Mouse (Mus musculus) brain, embryonic 14.5 days (tissue): Measurements from ENCODE around the gene Psen2. TPM values are rescaled to one million over a fixed set of nuclear protein-coding genes. Genes with fewer than 3 reads are reported as not detected.

Experiments used
- DNase-seq: peaks from one replicate; pipeline ENCODE4 v3.0.0-alpha.2; 2011; ENCODE audit warnings: low read depth
- CTCF ChIP-seq: fragments of 200-500 bp; IDR thresholded peaks from 2 replicates; pipeline ENCODE4 v1.5.1; 2012; ENCODE audit warnings: inconsistent platforms, mild to moderate bottlenecking, moderate library complexity, borderline replicate concordance; ENCODE audit not compliant: insufficient read depth, insufficient read length; ENCODE audit errors: extremely low read depth
- POLR2A ChIP-seq: fragments of 200-500 bp; IDR thresholded peaks from 2 replicates; pipeline ENCODE4 v1.6.1; 2012; ENCODE audit warnings: mild to moderate bottlenecking, inconsistent platforms, borderline replicate concordance; ENCODE audit not compliant: poor library complexity, insufficient read depth, insufficient read length, severe bottlenecking; ENCODE audit errors: extremely low read depth
- polyA plus RNA-seq: library from polyadenylated mRNA; depleted of rRNA; stranded (reverse); fragments of >200 nt; gene quantifications from 2 replicates; pipeline ENCODE4 v1.2.3, GENCODE M21; 2012

The Psen2 gene
- polyA plus RNA-seq, 1 experiment: 17.9 TPM

- no peak for DNase-seq
- TF ChIP-seq POLR2A (no peak), CTCF (no peak)
Observed at GRCm38 (mm10) chr1:180289788-180290187, 26.6 kb upstream of the Psen2 start.

- DNase-seq: no peak
- TF ChIP-seq CTCF: no peak
- no peak for TF ChIP-seq POLR2A
Observed at GRCm38 (mm10) chr1:180288872-180289468, 25.7 kb upstream of the Psen2 start.

GRCm38 (mm10) chr1:180288227-180288626, 25.0 kb upstream of the Psen2 start:
- no peak for DNase-seq
- no peak for TF ChIP-seq POLR2A
- TF ChIP-seq CTCF: no peak

DNA sequence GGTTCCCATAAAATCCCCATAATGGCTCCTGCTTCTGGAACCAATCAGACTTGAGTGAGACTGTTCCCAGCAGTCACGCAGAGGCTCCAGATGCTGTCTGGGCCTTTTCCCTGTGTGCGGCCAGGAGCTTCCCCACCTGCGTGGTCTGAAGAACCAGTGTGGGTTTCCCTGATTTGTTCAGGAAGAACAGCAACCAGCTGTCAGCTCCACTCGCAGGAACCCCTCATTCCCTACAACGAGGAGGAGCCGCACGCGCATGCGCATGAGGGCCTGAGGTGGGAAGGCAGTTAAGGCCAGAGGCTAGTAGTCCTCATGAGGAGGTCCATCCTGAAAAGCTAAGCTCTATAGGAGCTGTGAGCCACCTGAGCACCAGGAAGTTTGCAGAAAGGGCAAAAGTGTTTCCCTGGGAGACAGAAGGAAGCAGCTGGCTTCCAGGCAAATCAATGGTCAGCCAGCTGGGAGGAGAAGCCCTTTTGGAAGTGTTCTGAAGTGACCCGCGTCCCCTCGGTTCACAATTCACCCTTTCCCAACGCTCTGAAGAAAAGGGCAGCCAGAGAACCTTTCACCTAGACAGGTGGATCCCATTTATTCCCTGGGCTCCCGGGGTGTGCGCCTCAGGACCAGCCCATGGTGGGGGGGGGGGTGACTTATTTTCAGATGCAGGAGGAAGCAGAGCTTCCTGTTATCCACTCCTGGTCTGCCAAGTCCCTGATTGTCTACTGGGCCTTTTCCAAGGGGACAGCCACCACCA, 23.0 kb upstream of the Psen2 start:
- no peak for TF ChIP-seq POLR2A
- no peak for TF ChIP-seq CTCF
- DNase-seq: no peak

DNA sequence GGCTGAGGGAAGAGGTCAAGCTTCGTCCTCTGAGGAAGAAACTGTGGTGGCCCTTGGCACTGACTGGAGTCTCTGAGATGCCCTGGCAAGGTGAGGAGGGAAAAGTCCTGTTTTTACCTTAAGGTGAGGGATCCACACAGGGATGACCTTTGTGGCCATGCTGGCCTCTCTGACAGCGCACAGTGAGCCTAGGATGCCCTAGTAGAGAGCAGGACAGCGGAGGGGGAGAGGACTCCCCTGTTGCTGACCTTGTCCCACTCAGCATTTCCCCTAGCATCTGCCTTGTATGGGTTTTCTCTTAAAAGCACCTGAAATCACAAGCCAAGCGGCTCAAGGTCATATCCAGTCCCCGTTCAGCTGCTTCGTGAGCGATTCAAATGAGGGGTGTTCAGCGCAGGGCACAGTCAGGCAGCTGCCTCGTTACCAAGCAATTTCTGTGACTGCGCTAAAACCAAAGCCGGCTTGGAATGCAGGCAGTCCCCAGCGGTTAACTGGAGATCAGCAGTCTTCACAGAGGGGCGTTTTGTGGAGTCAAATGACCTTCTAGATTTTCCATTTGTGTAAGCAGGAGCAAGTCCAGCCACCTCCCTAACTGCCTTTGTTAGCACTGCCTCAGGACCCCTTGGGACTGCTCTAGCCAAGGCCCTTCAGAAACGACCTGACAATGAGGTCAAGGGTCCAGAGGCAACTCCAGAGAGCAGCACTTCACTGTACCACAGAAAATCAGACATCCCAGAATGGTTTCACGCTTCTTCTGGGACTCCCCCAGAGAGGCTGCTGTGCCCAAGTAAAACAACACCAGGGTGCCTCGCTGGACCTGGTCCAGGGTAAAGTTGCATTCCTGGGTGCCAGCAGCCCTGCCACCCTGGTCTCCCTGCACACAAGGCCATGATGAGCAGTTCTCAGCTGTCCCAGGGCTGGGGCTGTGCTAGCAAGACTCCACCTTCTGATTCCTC, 20.9 kb upstream of the Psen2 start:
- peak; percentile 76 for DNase-seq
- TF ChIP-seq POLR2A (no peak), CTCF (peak; percentile 49; the same call in 1 of the 2 replicates)

DNA sequence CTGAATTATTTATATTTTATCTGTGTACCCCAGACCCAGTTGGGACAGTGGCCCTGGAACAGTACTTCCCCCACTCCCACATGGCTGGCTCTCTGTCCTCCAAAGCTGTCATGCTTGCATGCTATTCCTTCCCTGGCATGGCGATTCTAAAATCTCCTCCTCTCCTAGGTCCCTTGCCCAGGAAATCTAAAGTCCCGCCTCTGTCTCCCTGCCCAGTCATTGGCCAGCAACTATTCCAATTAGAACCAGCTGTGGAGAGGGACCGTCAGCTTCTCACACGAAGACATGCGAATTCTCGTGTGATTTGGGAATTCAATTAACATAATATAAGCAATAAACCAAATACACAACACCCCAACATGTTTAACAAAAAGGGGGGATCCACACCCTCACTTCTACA, 19.3 kb upstream of the Psen2 start:
- no peak for TF ChIP-seq POLR2A
- TF ChIP-seq CTCF: no peak
- DNase-seq: peak; percentile 27

DNA sequence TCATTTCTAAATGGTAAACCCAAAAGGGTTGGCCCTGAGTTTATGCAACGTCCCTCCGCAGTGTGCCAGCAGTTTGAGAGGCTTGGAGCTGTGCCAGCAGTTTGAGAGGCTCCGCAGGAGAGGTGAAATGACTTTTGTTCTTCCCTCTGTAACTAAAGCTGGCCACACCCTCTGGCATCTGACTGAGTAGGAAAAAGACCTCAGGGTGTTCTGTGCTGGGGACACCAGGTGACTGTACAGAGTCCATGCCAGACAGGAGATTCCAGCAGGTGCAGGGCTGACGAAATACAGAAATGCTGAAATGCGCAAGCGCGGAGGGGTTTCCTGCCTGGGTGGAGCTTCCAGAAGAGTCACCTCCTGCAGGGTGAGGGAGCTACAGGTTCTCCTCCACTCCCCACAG, 16.4 kb upstream of the Psen2 start:
- TF ChIP-seq CTCF: no peak
- TF ChIP-seq POLR2A: no peak
- peak; percentile 47 for DNase-seq

- TF ChIP-seq POLR2A (no peak), CTCF (no peak)
- DNase-seq: no peak
Observed at GRCm38 (mm10) chr1:180277563-180277962, 14.3 kb upstream of the Psen2 start.

DNA sequence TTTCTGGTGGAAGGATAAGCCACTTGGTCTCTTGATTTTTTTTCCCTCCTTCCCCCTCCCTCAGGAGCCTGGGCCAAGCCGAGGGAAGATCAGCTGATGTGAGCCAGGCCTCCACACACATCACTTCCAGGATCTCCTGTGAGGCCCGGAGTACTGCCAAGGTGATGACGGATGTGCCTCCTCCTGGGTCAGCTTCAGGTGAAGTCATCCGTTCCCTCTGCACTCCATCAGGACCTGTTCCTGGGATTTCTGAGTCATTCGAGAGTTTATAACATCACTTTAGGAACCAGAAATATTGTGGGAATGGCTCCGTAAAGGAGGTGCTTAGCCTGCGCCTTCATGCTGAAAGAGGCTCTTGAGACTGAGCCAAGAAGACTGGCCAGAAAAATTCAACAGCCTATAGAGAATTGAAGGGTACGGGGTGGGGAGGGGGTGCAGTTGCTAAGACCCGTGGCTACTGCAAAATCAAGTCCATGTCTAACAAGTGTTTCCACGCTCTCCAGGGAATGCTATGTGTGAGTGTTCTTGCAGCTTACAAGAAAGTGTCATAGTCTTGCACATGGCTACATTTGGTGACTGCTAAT, 11.6 kb upstream of the Psen2 start:
- TF ChIP-seq CTCF (no peak), POLR2A (no peak)
- peak; percentile 13 for DNase-seq

DNA sequence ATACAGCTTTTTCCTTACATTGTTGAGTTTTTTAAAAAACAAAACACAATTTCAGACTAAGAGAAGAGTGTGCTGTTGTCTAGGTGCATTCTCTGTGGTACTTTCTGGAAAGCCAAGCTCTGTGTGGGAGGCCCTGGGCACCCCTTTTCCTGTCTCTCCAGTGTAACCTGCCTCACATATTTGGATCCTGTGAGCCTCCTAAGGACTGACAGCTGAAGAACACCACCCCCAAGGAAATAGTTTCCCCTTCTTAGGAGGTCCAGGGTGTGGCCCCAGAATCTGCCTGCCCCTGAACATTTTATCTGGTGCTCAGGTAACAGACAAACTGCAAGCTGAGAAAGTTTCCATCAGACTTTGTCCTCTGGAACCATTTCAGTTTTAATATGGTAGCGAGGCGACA, 5.8 kb upstream of the Psen2 start:
- DNase-seq: no peak
- TF ChIP-seq CTCF (no peak), POLR2A (no peak)
